Mouse (Mus musculus): ENCODE results near the gene Duoxa1. TPM values are rescaled to one million over a fixed set of nuclear protein-coding genes. Genes with fewer than 3 reads are reported as not detected.

Gene Duoxa1
- polyA plus RNA-seq, 1 experiment from 2014 or later = not detected

DNA sequence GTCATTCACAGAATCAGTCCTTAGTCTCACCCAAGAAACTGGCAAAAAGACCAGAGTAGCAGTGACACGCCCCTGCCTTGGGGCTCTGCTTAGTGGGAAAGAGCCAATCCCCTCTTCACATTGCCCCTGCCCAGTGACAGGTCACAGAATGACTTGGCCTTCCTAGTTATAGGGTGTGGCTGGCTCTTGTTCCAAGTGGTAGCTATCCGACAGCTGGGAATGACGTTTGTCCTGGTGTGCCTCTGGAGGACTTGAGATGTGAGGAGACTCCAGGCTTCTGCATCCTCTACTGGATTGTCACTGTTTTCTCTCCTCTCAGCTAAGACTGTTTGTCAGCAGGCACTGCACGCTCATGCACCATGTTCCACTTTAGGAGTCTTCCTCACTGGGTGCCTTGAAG is 3.9 kb upstream of the Duoxa1 start:
- Histone ChIP-seq H3K36me3 (ENCODE audit: control insufficient read depth, insufficient read depth, low read length) (no peaks in the 10 kb centered on the region), H3K9ac (ENCODE audit: low read depth, low read length) (no peak overlapping the region), H3K27ac (ENCODE audit: low read depth, low read length) (no peak overlapping the region), H3K4me1 (replicated peaks; ENCODE audit: control insufficient read depth, insufficient read depth, low read length) (peaks cover 4% of the 10 kb centered on the region; the same call in 1 of the 2 replicates), H3K9me3 (ENCODE audit: control insufficient read depth, low read length) (no peaks in the 10 kb centered on the region), H3K4me2 (replicated peaks; ENCODE audit: low read depth, low read length) (no peak overlapping the region), H3K27me3 (ENCODE audit: control insufficient read depth, insufficient read depth, low read length) (peaks cover 18% of the 10 kb centered on the region), H3K4me3 (ENCODE audit: low read depth, low read length) (no peak overlapping the region)
- WGBS = 77% methylated on average over 4 of the region's 4 CpGs
- DNase-seq (ENCODE audit: low spot score) = no peak
- no peak for ATAC-seq (ENCODE audit: low FRiP score)

DNA sequence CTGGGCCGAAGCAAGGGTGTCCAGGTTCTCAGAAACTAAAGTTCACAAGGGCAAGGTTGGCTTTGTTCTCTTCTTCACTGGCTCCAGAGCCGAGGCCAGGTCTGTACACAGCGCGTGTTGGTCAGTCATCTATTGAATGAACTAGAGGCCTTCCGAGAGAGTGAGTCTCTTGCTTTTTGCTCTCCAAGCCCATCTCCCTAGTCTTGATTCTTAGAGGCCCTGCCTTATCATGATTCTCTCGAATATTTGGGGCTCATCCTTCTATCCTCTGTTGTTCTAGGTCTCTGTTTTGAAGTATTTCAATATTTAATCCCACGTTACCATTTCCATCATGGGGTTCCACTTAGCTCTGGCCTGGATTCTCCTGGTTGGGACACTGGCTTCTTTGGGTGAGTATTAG is 1.8 kb upstream of the Duoxa1 start, which contains the start of gene Duox1:
Duox1 (plus strand) TSS at position 301 of the 400 bp plus-strand sequence.
- no peak within 1 kb of the TSS for H3K4me3 ChIP-seq (ENCODE audit: low read depth, low read length)
- H3K36me3 ChIP-seq (ENCODE audit: control insufficient read depth, insufficient read depth, low read length) = no peaks in the 10 kb centered on the region
- peaks cover 18% of the 10 kb centered on the region for H3K27me3 ChIP-seq (ENCODE audit: control insufficient read depth, insufficient read depth, low read length)
- peaks cover 4% of the 10 kb centered on the region; the same call in 1 of the 2 replicates for H3K4me1 ChIP-seq (replicated peaks; ENCODE audit: control insufficient read depth, insufficient read depth, low read length)
- H3K9ac ChIP-seq (ENCODE audit: low read depth, low read length) = no peak within 1 kb of the TSS
- WGBS = 81% methylated on average over 7 of the region's 7 CpGs
- no peak for DNase-seq (ENCODE audit: low spot score)
- no peak within 1 kb of the TSS for H3K4me2 ChIP-seq (replicated peaks; ENCODE audit: low read depth, low read length)
- ATAC-seq (ENCODE audit: low FRiP score) = no peak
- H3K27ac ChIP-seq (ENCODE audit: low read depth, low read length) = no peak within 1 kb of the TSS
- no peaks in the 10 kb centered on the region for H3K9me3 ChIP-seq (ENCODE audit: control insufficient read depth, low read length)

- H3K4me3 ChIP-seq (ENCODE audit: low read depth, low read length) = no peak overlapping the region; the same call in none of the 2 replicates
- no peaks in the 10 kb centered on the region for H3K36me3 ChIP-seq (ENCODE audit: control insufficient read depth, insufficient read depth, low read length)
- WGBS = 4% methylated on average over 27 of the region's 27 CpGs
- H3K9me3 ChIP-seq (ENCODE audit: control insufficient read depth, low read length) = no peaks in the 10 kb centered on the region
- H3K9ac ChIP-seq (ENCODE audit: low read depth, low read length) = no peak overlapping the region
- peak; percentile 51 for ATAC-seq (ENCODE audit: low FRiP score)
- peaks cover 18% of the 10 kb centered on the region for H3K27me3 ChIP-seq (ENCODE audit: control insufficient read depth, insufficient read depth, low read length)
- no peak overlapping the region for H3K27ac ChIP-seq (ENCODE audit: low read depth, low read length)
- peaks cover 4% of the 10 kb centered on the region; the same call in 1 of the 2 replicates for H3K4me1 ChIP-seq (replicated peaks; ENCODE audit: control insufficient read depth, insufficient read depth, low read length)
- peak overlapping the region; percentile 17; the same call in 1 of the 2 replicates for H3K4me2 ChIP-seq (replicated peaks; ENCODE audit: low read depth, low read length)
- peak; percentile 86 for DNase-seq (ENCODE audit: low spot score)
These were observed 660 bp downstream of the Duoxa1 start for GRCm38 (mm10) chr2:122312722-122313417.

DNA sequence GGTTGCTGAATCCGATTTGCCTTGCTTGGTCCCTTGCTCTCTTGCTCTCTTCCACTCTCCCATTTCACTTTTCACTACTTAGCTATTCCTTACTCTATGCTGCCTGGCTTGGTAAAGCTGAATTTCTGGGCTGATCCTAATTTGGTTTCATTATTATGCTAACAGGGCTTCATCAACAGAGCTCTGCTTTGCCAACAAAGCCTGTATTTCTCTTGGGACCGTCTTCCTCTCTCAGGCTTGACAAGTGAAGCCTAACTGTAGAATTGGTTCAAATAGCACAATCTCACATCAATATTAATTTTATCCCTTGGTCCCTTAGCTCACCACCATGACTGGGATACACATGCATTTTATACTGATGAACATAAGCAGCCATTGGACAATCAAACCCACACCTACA is 2.0 kb downstream of the Duoxa1 start:
- Histone ChIP-seq H3K4me3 (ENCODE audit: low read depth, low read length) (no peak overlapping the region), H3K9me3 (ENCODE audit: control insufficient read depth, low read length) (no peaks in the 10 kb centered on the region), H3K4me1 (replicated peaks; ENCODE audit: control insufficient read depth, insufficient read depth, low read length) (peaks cover 4% of the 10 kb centered on the region; the same call in 1 of the 2 replicates), H3K4me2 (replicated peaks; ENCODE audit: low read depth, low read length) (no peak overlapping the region), H3K36me3 (ENCODE audit: control insufficient read depth, insufficient read depth, low read length) (no peaks in the 10 kb centered on the region), H3K27ac (ENCODE audit: low read depth, low read length) (no peak overlapping the region), H3K27me3 (ENCODE audit: control insufficient read depth, insufficient read depth, low read length) (peaks cover 18% of the 10 kb centered on the region), H3K9ac (ENCODE audit: low read depth, low read length) (no peak overlapping the region)
- 45% methylated on average over 2 of the region's 2 CpGs for WGBS
- DNase-seq (ENCODE audit: low spot score) (no peak), ATAC-seq (ENCODE audit: low FRiP score) (0 out of 2 replicates have a peak, but pooled peaks have one; percentile 15)

DNA sequence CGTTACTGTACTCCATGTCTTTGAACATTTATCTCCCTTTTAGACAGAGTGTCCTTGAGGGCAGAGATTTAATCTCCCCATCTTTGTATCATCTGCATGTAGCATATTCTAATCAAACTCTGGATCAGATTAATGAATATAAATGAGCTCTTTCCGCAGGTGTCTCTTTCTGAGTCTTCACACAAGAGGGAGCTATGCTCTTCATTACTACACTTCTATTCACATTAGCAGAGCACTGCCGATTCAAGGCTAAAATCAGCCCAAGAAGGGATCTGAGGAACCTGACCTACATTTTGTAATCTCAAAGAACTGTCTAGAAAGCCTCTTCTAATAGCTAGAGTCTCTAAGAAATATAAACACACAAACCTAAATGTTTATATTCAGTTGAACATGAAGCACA is 3.9 kb downstream of the Duoxa1 start:
- Histone ChIP-seq H3K27me3 (ENCODE audit: control insufficient read depth, insufficient read depth, low read length) (peaks cover 19% of the 10 kb centered on the region), H3K4me1 (replicated peaks; ENCODE audit: control insufficient read depth, insufficient read depth, low read length) (peaks cover 4% of the 10 kb centered on the region; the same call in 1 of the 2 replicates), H3K4me2 (replicated peaks; ENCODE audit: low read depth, low read length) (no peak overlapping the region), H3K27ac (ENCODE audit: low read depth, low read length) (no peak overlapping the region), H3K4me3 (ENCODE audit: low read depth, low read length) (no peak overlapping the region), H3K9ac (ENCODE audit: low read depth, low read length) (no peak overlapping the region), H3K36me3 (ENCODE audit: control insufficient read depth, insufficient read depth, low read length) (no peaks in the 10 kb centered on the region), H3K9me3 (ENCODE audit: control insufficient read depth, low read length) (no peaks in the 10 kb centered on the region)
- WGBS = 55% methylated on average over 3 of the region's 3 CpGs
- ATAC-seq (ENCODE audit: low FRiP score) (no peak), DNase-seq (ENCODE audit: low spot score) (no peak)

DNA sequence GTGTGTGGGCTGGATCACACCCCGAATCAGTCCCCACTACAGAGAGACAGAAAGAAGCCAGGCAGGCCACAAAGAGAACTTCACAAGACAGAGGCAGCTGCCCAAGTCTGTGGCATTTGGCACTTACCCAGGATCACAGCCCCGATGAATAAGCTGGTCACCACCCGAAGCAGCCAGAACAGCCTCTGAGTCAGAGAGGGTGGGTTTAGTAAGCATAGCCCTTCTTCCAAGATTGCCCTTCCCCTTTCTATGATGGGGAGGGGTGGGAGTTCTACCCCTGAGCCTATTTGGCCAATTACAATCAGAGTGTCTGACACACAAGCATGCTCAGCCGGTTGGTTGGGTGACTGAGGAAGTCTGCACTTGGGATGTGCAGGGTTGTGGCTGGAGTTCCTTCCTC is 7.3 kb downstream of the Duoxa1 start:
- ATAC-seq (ENCODE audit: low FRiP score) = no peak

GRCm38 (mm10) chr2:122305097-122305892 is 8.2 kb downstream of the Duoxa1 start:
- 85% methylated on average over 16 of the region's 16 CpGs for WGBS
- Histone ChIP-seq H3K27ac (ENCODE audit: low read depth, low read length) (no peak overlapping the region), H3K36me3 (ENCODE audit: control insufficient read depth, insufficient read depth, low read length) (no peaks in the 10 kb centered on the region), H3K9me3 (ENCODE audit: control insufficient read depth, low read length) (no peaks in the 10 kb centered on the region), H3K4me3 (ENCODE audit: low read depth, low read length) (no peak overlapping the region), H3K4me2 (replicated peaks; ENCODE audit: low read depth, low read length) (no peak overlapping the region), H3K4me1 (replicated peaks; ENCODE audit: control insufficient read depth, insufficient read depth, low read length) (peaks cover 3% of the 10 kb centered on the region), H3K27me3 (ENCODE audit: control insufficient read depth, insufficient read depth, low read length) (peaks cover 25% of the 10 kb centered on the region), H3K9ac (ENCODE audit: low read depth, low read length) (no peak overlapping the region)
- DNase-seq (ENCODE audit: low spot score) = no peak
- ATAC-seq (ENCODE audit: low FRiP score) = no peak

More for the DNA sequence above, 7.3 kb downstream of the Duoxa1 start:
- H3K9me3 ChIP-seq (ENCODE audit: control insufficient read depth, low read length) = no peaks in the 10 kb centered on the region
- no peak overlapping the region for H3K27ac ChIP-seq (ENCODE audit: low read depth, low read length)
- H3K36me3 ChIP-seq (ENCODE audit: control insufficient read depth, insufficient read depth, low read length) = no peaks in the 10 kb centered on the region
- H3K4me3 ChIP-seq (ENCODE audit: low read depth, low read length) = no peak overlapping the region
- DNase-seq (ENCODE audit: low spot score) = no peak
- H3K4me1 ChIP-seq (replicated peaks; ENCODE audit: control insufficient read depth, insufficient read depth, low read length) = peaks cover 3% of the 10 kb centered on the region
- H3K27me3 ChIP-seq (ENCODE audit: control insufficient read depth, insufficient read depth, low read length) = peaks cover 20% of the 10 kb centered on the region
- no peak overlapping the region for H3K4me2 ChIP-seq (replicated peaks; ENCODE audit: low read depth, low read length)
- WGBS = 83% methylated on average over 4 of the region's 4 CpGs
- no peak overlapping the region for H3K9ac ChIP-seq (ENCODE audit: low read depth, low read length)

- Histone ChIP-seq H3K4me2 (replicated peaks; ENCODE audit: low read depth, low read length) (no peak overlapping the region), H3K4me1 (replicated peaks; ENCODE audit: control insufficient read depth, insufficient read depth, low read length) (peaks cover 3% of the 10 kb centered on the region), H3K36me3 (ENCODE audit: control insufficient read depth, insufficient read depth, low read length) (no peaks in the 10 kb centered on the region), H3K9ac (ENCODE audit: low read depth, low read length) (no peak overlapping the region), H3K27me3 (ENCODE audit: control insufficient read depth, insufficient read depth, low read length) (peaks cover 32% of the 10 kb centered on the region), H3K4me3 (ENCODE audit: low read depth, low read length) (no peak overlapping the region), H3K27ac (ENCODE audit: low read depth, low read length) (no peak overlapping the region), H3K9me3 (ENCODE audit: control insufficient read depth, low read length) (no peaks in the 10 kb centered on the region)
- ATAC-seq (ENCODE audit: low FRiP score) (no peak), DNase-seq (ENCODE audit: low spot score) (no peak)
- WGBS = 81% methylated on average over 6 of the region's 6 CpGs
These were observed 9.0 kb downstream of the Duoxa1 start for GRCm38 (mm10) chr2:122304544-122304943.

All from hindbrain, embryonic 11.5 days (tissue).